ENCODE assay signal across 32 mouse cellular contexts in the genomic region with DNA sequence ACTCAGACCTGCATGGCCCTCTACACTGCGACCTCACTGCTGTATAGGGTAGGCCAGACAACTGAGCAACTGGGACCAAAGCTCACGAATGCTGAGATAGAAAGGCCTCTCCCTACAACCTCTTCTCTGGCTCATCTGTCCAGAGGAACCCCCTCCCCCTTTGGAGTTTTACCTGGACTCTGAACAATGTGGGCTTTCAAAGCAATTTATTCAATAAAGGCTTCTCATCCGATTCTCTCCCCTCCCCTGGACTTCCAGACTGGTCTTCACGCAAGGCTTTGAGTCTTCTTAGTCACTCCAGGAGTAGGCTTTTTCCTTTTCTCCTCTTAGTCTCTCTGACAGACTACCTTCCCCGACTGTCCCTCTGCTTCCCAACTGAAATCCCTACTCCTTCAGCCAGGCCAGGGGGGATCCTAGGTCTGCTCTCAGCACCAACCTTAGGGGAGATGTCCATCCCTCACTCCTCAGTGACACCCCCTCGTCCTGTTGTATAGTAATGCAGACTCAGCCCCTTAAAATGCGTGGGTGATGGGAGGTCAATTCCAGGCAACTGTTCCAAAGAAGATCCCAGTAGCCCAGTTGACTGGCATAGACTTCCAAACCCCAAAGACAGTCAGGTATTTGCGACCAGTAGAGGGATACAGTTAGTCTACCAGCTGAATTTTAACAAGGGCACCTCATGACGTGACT. TPM values are rescaled to one million over a fixed set of nuclear protein-coding genes. Genes with fewer than 3 reads are reported as not detected.
DNase-seq lines count a peak whose midpoint lies in the region; ATAC-seq and TF ChIP-seq lines count a peak whose summit lies in the region.
"Had no signal": no experiment of that assay in that cellular context is flagged by ENCODE, and none has a peak within 500 bp of the region (broad histone marks: within the 10 kb centered on the region; RNA-seq: fewer than 3 reads in every experiment).

No protein-coding gene starts in this region.

- no peak for TF ChIP-seq CTCF in kidney, adult 2 months (conservative IDR thresholded peaks at IDR 0.05; ENCODE audit: insufficient read depth, insufficient read length, low read depth, low read length)

- H3K36me3 ChIP-seq in kidney, adult 2 months (ENCODE audit: control insufficient read depth, insufficient read depth, low read length), result no peaks in the 10 kb centered on the region
- H3K36me3 ChIP-seq in midbrain, embryonic 13.5 days, result no peaks in the 10 kb centered on the region
- no peaks in the 10 kb centered on the region for H3K36me3 ChIP-seq in midbrain, embryonic 15.5 days (replicated peaks)
- H3K36me3 ChIP-seq in forebrain, embryonic 14.5 days (ENCODE audit: control insufficient read depth, insufficient read depth, low read length), result peaks cover 22% of the 10 kb centered on the region; the same call in 1 of the 2 replicates
- H3K36me3 ChIP-seq: embryonic facial prominence, embryonic 13.5 days; G1E; heart, embryonic 15.5 days; liver, embryonic 13.5 days; stomach, embryonic 15.5 days had no signal

- no peak for ATAC-seq in midbrain, embryonic 13.5 days
- ATAC-seq in midbrain, embryonic 15.5 days (replicated peaks), result no peak
- ATAC-seq in forebrain, embryonic 14.5 days, result no peak
- ATAC-seq: Patski had no signal

- H3K9ac ChIP-seq in midbrain, embryonic 13.5 days (replicated peaks), result no peak overlapping the region
- H3K9ac ChIP-seq in midbrain, embryonic 15.5 days, result no peak overlapping the region
- H3K9ac ChIP-seq in forebrain, embryonic 14.5 days (ENCODE audit: low read length), result peak overlapping the region; percentile 94
- H3K9ac ChIP-seq: embryonic facial prominence, embryonic 13.5 days; heart, embryonic 15.5 days; liver, embryonic 13.5 days; lung, embryonic 14.5 days; stomach, embryonic 15.5 days had no signal

- H3K9me3 ChIP-seq in midbrain, embryonic 13.5 days, result no peaks in the 10 kb centered on the region
- H3K9me3 ChIP-seq in midbrain, embryonic 15.5 days, result no peaks in the 10 kb centered on the region
- H3K9me3 ChIP-seq in forebrain, embryonic 14.5 days (replicated peaks; ENCODE audit: control insufficient read depth, low read length), result no peaks in the 10 kb centered on the region
- H3K9me3 ChIP-seq: embryonic facial prominence, embryonic 13.5 days; G1E; heart, embryonic 15.5 days; liver, embryonic 13.5 days; megakaryocyte, embryonic 14.5 days; stomach, embryonic 15.5 days had no signal

- DNase-seq in kidney, adult 2 months, result no peak
- no peak for DNase-seq in kidney, postnatal 4 days
- no peak for DNase-seq in forebrain, embryonic 14.5 days (ENCODE audit: low spot score)
- no peak for DNase-seq in adrenal gland, postnatal 4 days (ENCODE audit: low spot score in 2 of 2)
- DNase-seq in testis, postnatal 10 days (ENCODE audit: low spot score), result no peak
- DNase-seq: adrenal gland, postnatal 36 days; B cell, adult 2 months; cerebellum, adult 11 months; cerebellum, postnatal 10 days; heart, postnatal 36 days; kidney, adult 18-20 months; kidney, postnatal 10 days; liver, embryonic 13.5 days; lung, embryonic 14.5 days; right cerebral cortex, adult 18-20 months; right cerebral cortex, postnatal 4 days; thymus, adult 18-20 months; thymus, postnatal 36 days had no signal

- 0 out of 2 replicates have a peak, but pooled peaks cover 3% of the 10 kb centered on the region for H3K4me1 ChIP-seq in kidney, adult 2 months (ENCODE audit: control insufficient read depth, insufficient read depth, low read length)
- peaks cover 42% of the 10 kb centered on the region for H3K4me1 ChIP-seq in midbrain, embryonic 13.5 days (replicated peaks)
- peaks cover 38% of the 10 kb centered on the region for H3K4me1 ChIP-seq in midbrain, embryonic 15.5 days
- peaks cover 19% of the 10 kb centered on the region for H3K4me1 ChIP-seq in forebrain, embryonic 14.5 days (ENCODE audit: control insufficient read depth, insufficient read depth, low read length)

- peak overlapping the region; percentile 34; the same call in 1 of the 2 replicates for H3K4me3 ChIP-seq in kidney, adult 2 months (ENCODE audit: insufficient read depth, low read depth, low read length)
- H3K4me3 ChIP-seq in midbrain, embryonic 13.5 days (replicated peaks), result 0 out of 2 replicates have a peak overlapping the region, but pooled peaks have one; percentile 8
- no peak overlapping the region for H3K4me3 ChIP-seq in midbrain, embryonic 15.5 days
- H3K4me3 ChIP-seq in forebrain, embryonic 14.5 days (ENCODE audit: low read depth, low read length), result peak overlapping the region; percentile 64
- H3K4me3 ChIP-seq: embryonic facial prominence, embryonic 13.5 days; erythroblast, embryonic 14.5 days; heart, embryonic 15.5 days; liver, embryonic 13.5 days; megakaryocyte, embryonic 14.5 days; myocyte; stomach, embryonic 15.5 days had no signal

- peak overlapping the region; percentile 51; the same call in 1 of the 2 replicates for H3K27ac ChIP-seq in kidney, adult 2 months (ENCODE audit: insufficient read depth, low read depth, low read length)
- no peak overlapping the region for H3K27ac ChIP-seq in midbrain, embryonic 13.5 days
- H3K27ac ChIP-seq in midbrain, embryonic 15.5 days, result no peak overlapping the region
- peak overlapping the region; percentile 52 for H3K27ac ChIP-seq in forebrain, embryonic 14.5 days (ENCODE audit: low read depth, low read length)
- H3K27ac ChIP-seq: embryonic facial prominence, embryonic 13.5 days; heart, embryonic 15.5 days; liver, embryonic 13.5 days; stomach, embryonic 15.5 days had no signal

- H3K4me2 ChIP-seq in midbrain, embryonic 13.5 days (replicated peaks), result peak overlapping the region; percentile 52; the same call in 1 of the 2 replicates
- H3K4me2 ChIP-seq in midbrain, embryonic 15.5 days, result no peak overlapping the region
- peak overlapping the region; percentile 68 for H3K4me2 ChIP-seq in forebrain, embryonic 14.5 days (ENCODE audit: low read length)
- H3K4me2 ChIP-seq: embryonic facial prominence, embryonic 13.5 days; heart, embryonic 15.5 days; liver, embryonic 13.5 days; lung, embryonic 14.5 days; stomach, embryonic 15.5 days had no signal

- TF ChIP-seq POLR2A in kidney, adult 2 months (IDR thresholded peaks at IDR 0.05; ENCODE audit: low read depth, low read length), result no peak

- WGBS in kidney, adult 2 months, result 53% methylated on average over 9 of the region's 9 CpGs
- WGBS in midbrain, embryonic 13.5 days, result 15% methylated on average over 9 of the region's 9 CpGs
- WGBS in midbrain, embryonic 15.5 days, result 21% methylated on average over 9 of the region's 9 CpGs
- WGBS in forebrain, embryonic 14.5 days, result 17% methylated on average over 9 of the region's 9 CpGs

- H3K27me3 ChIP-seq in kidney, adult 2 months (replicated peaks; ENCODE audit: control insufficient read depth, insufficient read depth, low read length), result no peaks in the 10 kb centered on the region
- H3K27me3 ChIP-seq in midbrain, embryonic 13.5 days, result peaks cover 97% of the 10 kb centered on the region
- H3K27me3 ChIP-seq in midbrain, embryonic 15.5 days (replicated peaks), result peaks cover 70% of the 10 kb centered on the region
- peaks cover 36% of the 10 kb centered on the region for H3K27me3 ChIP-seq in forebrain, embryonic 14.5 days (replicated peaks; ENCODE audit: control insufficient read depth, insufficient read depth, low read length)

RNA-seq across cellular contexts. Expression of a gene that starts 4.7 kb away (rescaled TPM):
- polyA plus RNA-seq in kidney, adult 2 months (2012; rRNA removed), result 62.8 and 79.7 TPM in 2 replicates
- polyA plus RNA-seq in midbrain, embryonic 13.5 days (2015; fragmentation: Nextera tagmentation; extraction: Ambion mirVana), result 1.8 and 7.2 TPM in 2 replicates
- polyA plus RNA-seq in midbrain, embryonic 15.5 days (2015; fragmentation: Nextera tagmentation; extraction: Ambion mirVana), result 1.4 and 3.2 TPM in 2 replicates
- 61.3 and 68.6 TPM in 2 replicates for polyA plus RNA-seq in forebrain, embryonic 14.5 days (2014; fragmentation: Nextera tagmentation; extraction: Ambion mirVana)
- total RNA-seq in adrenal gland, postnatal 4 days (2021), result 1 to 10 TPM in 1 of 2 experiments, under 1 TPM in 1; 0.31 to 4.5 TPM
- total RNA-seq: adrenal gland, adult 18-20 months; adrenal gland, postnatal 36 days; CH12.LX; G1E; gastrocnemius, adult 8-10 months; heart, postnatal 36 days had no signal
- polyA plus RNA-seq: erythroblast, embryonic 14.5 days; G1E; heart, embryonic 15.5 days; liver, embryonic 13.5 days; lung, embryonic 14.5 days; myocyte; neural tube, embryonic 14.5 days; Patski; stomach, embryonic 15.5 days had no signal

RNA-seq across cellular contexts. Expression of a gene that starts 54.3 kb away (rescaled TPM):
- 65.7 and 79.7 TPM in 2 replicates for polyA plus RNA-seq in kidney, adult 2 months (2012; rRNA removed)
- polyA plus RNA-seq in midbrain, embryonic 13.5 days (2015; fragmentation: Nextera tagmentation; extraction: Ambion mirVana), result 19.4 and 22.2 TPM in 2 replicates
- 24.8 and 25.6 TPM in 2 replicates for polyA plus RNA-seq in midbrain, embryonic 15.5 days (2015; fragmentation: Nextera tagmentation; extraction: Ambion mirVana)
- polyA plus RNA-seq in forebrain, embryonic 14.5 days (2014; fragmentation: Nextera tagmentation; extraction: Ambion mirVana), result 57.6 and 59.4 TPM in 2 replicates
- total RNA-seq in adrenal gland, postnatal 4 days (2021), result 10 to 100 TPM; 63.8 to 66.0 TPM

Comparison
In these comparisons a context has a peak if more than half of its experiments do, and no peak if none do; other contexts are left out.
1. H3K27ac ChIP-seq: peak in kidney, adult 2 months (single experiment) and forebrain, embryonic 14.5 days (single experiment); none in midbrain, embryonic 13.5 days (single experiment) and midbrain, embryonic 15.5 days (single experiment).